Comparison of ENCODE assay signal across 7 mouse cellular contexts in the genomic region with DNA sequence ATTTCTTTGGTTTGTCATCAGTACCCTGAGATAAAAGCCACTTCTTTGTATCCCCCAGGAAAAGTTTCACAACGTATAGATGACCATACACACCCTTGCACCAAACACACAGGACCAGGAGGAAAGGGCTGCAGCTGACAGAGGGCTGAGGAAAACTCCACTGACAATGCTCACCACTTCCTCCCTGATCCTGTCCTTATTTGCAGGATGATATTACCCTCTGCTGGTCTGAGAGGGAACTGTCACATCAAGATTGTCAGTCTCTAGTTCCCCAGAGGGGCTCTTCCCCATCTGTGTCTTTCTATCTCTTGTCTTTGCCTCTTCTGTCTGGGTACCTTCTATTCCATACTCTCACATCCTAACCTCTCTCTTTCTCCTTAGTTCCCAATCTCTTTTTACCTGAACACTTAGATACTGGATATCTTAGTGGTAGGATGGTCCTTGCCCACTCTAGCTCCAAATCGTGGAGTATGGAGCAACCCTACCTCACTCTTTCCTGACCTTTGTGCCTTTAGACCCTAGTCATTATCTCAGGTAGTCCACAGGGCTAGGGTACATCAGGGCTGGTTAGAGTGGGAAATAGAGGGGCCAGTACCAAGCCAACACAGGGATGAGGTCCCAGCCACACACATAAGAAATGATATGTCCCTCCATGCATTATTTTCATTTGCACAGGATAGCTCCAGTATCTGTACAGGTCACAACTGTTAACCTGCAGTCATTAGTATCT. TPM values are rescaled to one million over a fixed set of nuclear protein-coding genes. Genes with fewer than 3 reads are reported as not detected.
A peak's percentile ranks its signal among the peaks of the same experiment; 100 is the strongest.
DNase-seq lines count a peak whose midpoint lies in the region; ATAC-seq and TF ChIP-seq lines count a peak whose summit lies in the region.

No protein-coding gene starts in this region.

- 57% methylated on average over 2 of the region's 2 CpGs for WGBS in spleen, adult 2 months
- WGBS in embryonic facial prominence, embryonic 10.5 days = 63% methylated on average over 2 of the region's 2 CpGs
- 69% methylated on average over 2 of the region's 2 CpGs for WGBS in hindbrain, postnatal 0 days
- 57% methylated on average over 2 of the region's 2 CpGs for WGBS in lung, embryonic 14.5 days

- H3K9ac ChIP-seq in hindbrain, postnatal 0 days (replicated peaks; ENCODE audit: low read length) = no peak overlapping the region
- no peak overlapping the region for H3K9ac ChIP-seq in lung, embryonic 14.5 days

- no peaks in the 10 kb centered on the region for H3K4me1 ChIP-seq in spleen, adult 2 months (ENCODE audit: control insufficient read depth, insufficient read depth, insufficient read length)
- H3K4me1 ChIP-seq in embryonic facial prominence, embryonic 10.5 days = no peaks in the 10 kb centered on the region
- no peaks in the 10 kb centered on the region for H3K4me1 ChIP-seq in hindbrain, postnatal 0 days (ENCODE audit: insufficient read depth, low read length)
- H3K4me1 ChIP-seq in lung, embryonic 14.5 days (ENCODE audit: insufficient read depth) = no peaks in the 10 kb centered on the region

- H3K9me3 ChIP-seq in embryonic facial prominence, embryonic 10.5 days = no peaks in the 10 kb centered on the region
- H3K9me3 ChIP-seq in hindbrain, postnatal 0 days (ENCODE audit: low read length) = no peaks in the 10 kb centered on the region
- H3K9me3 ChIP-seq in lung, embryonic 14.5 days (ENCODE audit: low read depth, low read length) = no peaks in the 10 kb centered on the region

- ATAC-seq in activated CD4-positive, CD25-positive, alpha-beta regulatory T cell, adult 4 months = peak; percentile 88
- peak; percentile 92 for ATAC-seq in hindbrain, postnatal 0 days
- peak; percentile 78 for ATAC-seq in lung, embryonic 14.5 days (ENCODE audit: insufficient read depth)

- no peak for TF ChIP-seq POLR2A in spleen, adult 2 months (IDR thresholded peaks at IDR 0.05; ENCODE audit: low read depth, low read length)

- H3K27me3 ChIP-seq in spleen, adult 2 months (ENCODE audit: control insufficient read depth, insufficient read depth, low read length) = no peaks in the 10 kb centered on the region
- H3K27me3 ChIP-seq in embryonic facial prominence, embryonic 10.5 days (replicated peaks; ENCODE audit: low read depth, poor library complexity, severe bottlenecking) = no peaks in the 10 kb centered on the region
- no peaks in the 10 kb centered on the region for H3K27me3 ChIP-seq in hindbrain, postnatal 0 days (ENCODE audit: insufficient read depth, low read length)
- H3K27me3 ChIP-seq in lung, embryonic 14.5 days (ENCODE audit: insufficient read depth, low read length) = no peaks in the 10 kb centered on the region

- H3K36me3 ChIP-seq in spleen, adult 2 months (ENCODE audit: control insufficient read depth, insufficient read depth, low read length) = no peaks in the 10 kb centered on the region
- peaks cover 38% of the 10 kb centered on the region for H3K36me3 ChIP-seq in embryonic facial prominence, embryonic 10.5 days (replicated peaks)
- no peaks in the 10 kb centered on the region for H3K36me3 ChIP-seq in hindbrain, postnatal 0 days (ENCODE audit: insufficient read depth, low read length)
- H3K36me3 ChIP-seq in lung, embryonic 14.5 days (ENCODE audit: insufficient read depth) = peaks cover 22% of the 10 kb centered on the region

- DNase-seq in spleen, adult 2 months (ENCODE audit: low read depth in 1 of 2, low spot score in 2 of 2) = peak; percentile 7 to 13
- no peak for DNase-seq in spleen, postnatal 14 days (ENCODE audit: low spot score in 2 of 2)
- peak; percentile 25 for DNase-seq in embryonic facial prominence, embryonic 10.5 days (ENCODE audit: low spot score)
- DNase-seq in hindbrain, postnatal 0 days (ENCODE audit: low spot score) = peak; percentile 84
- peak; percentile 79 for DNase-seq in lung, embryonic 14.5 days
- DNase-seq in right cerebral cortex, adult 2 months (ENCODE audit: low spot score in 2 of 2) = peak; percentile 34 to 61

- H3K27ac ChIP-seq in spleen, adult 2 months (ENCODE audit: insufficient read depth, low read length) = no peak overlapping the region
- H3K27ac ChIP-seq in embryonic facial prominence, embryonic 10.5 days (replicated peaks) = no peak overlapping the region
- H3K27ac ChIP-seq in hindbrain, postnatal 0 days = no peak overlapping the region
- no peak overlapping the region for H3K27ac ChIP-seq in lung, embryonic 14.5 days (ENCODE audit: low read depth)

- TF ChIP-seq CTCF in spleen, adult 2 months (IDR thresholded peaks at IDR 0.05; ENCODE audit: extremely low read depth, insufficient read depth, insufficient read length, insufficient replicate concordance) = peak; percentile 51; the same call in 1 of the 2 replicates
- peak; percentile 95 for TF ChIP-seq CTCF in hindbrain, postnatal 0 days (IDR thresholded peaks at IDR 0.05; ENCODE audit: low read depth)
- TF ChIP-seq CTCF in lung, embryonic 14.5 days (IDR thresholded peaks at IDR 0.05; ENCODE audit: low read depth) = peak; percentile 85

- no peak overlapping the region for H3K4me2 ChIP-seq in hindbrain, postnatal 0 days (ENCODE audit: low read depth, low read length)
- H3K4me2 ChIP-seq in lung, embryonic 14.5 days = no peak overlapping the region

- no peak overlapping the region for H3K4me3 ChIP-seq in spleen, adult 2 months (ENCODE audit: extremely low read depth, insufficient read depth, insufficient read length)
- H3K4me3 ChIP-seq in embryonic facial prominence, embryonic 10.5 days = no peak overlapping the region
- H3K4me3 ChIP-seq in hindbrain, postnatal 0 days (ENCODE audit: low read length) = no peak overlapping the region
- no peak overlapping the region for H3K4me3 ChIP-seq in lung, embryonic 14.5 days (ENCODE audit: low read depth, low read length)

RNA-seq across cellular contexts. Expression of gene Trip13, which starts 29.7 kb away (rescaled TPM):
- polyA plus RNA-seq in spleen, adult 2 months (2012; rRNA removed) = 0.49 and 0.62 TPM in 2 replicates
- 1 to 10 TPM; 6.4 to 7.6 TPM for polyA plus RNA-seq in activated CD4-positive, CD25-positive, alpha-beta regulatory T cell, adult 4 months (2017; shearing (Covaris generic))
- 72.2 and 73.7 TPM in 2 replicates for polyA plus RNA-seq in embryonic facial prominence, embryonic 10.5 days (2016; fragmentation: Nextera tagmentation; extraction: Ambion mirVana)
- total RNA-seq in hindbrain, postnatal 0 days (2014; rRNA removed) = 1.9 and 2.6 TPM in 2 replicates
- polyA plus RNA-seq in hindbrain, postnatal 0 days (2015; fragmentation: Nextera tagmentation; extraction: Ambion mirVana) = 10.5 and 11.8 TPM in 2 replicates
- polyA plus RNA-seq in lung, embryonic 14.5 days (2014; fragmentation: Nextera tagmentation; extraction: Ambion mirVana) = 53.1 and 61.2 TPM in 2 replicates

RNA-seq across cellular contexts. Expression of gene Brd9, which starts 29.8 kb away (rescaled TPM):
- polyA plus RNA-seq in spleen, adult 2 months (2012; rRNA removed) = 26.6 and 27.8 TPM in 2 replicates
- 10 to 100 TPM; 50.4 to 63.1 TPM for polyA plus RNA-seq in activated CD4-positive, CD25-positive, alpha-beta regulatory T cell, adult 4 months (2017; shearing (Covaris generic))
- 50.6 and 57.3 TPM in 2 replicates for polyA plus RNA-seq in embryonic facial prominence, embryonic 10.5 days (2016; fragmentation: Nextera tagmentation; extraction: Ambion mirVana)
- 68.2 and 71.7 TPM in 2 replicates for total RNA-seq in hindbrain, postnatal 0 days (2014; rRNA removed)
- polyA plus RNA-seq in hindbrain, postnatal 0 days (2015; fragmentation: Nextera tagmentation; extraction: Ambion mirVana) = 72.4 and 73.2 TPM in 2 replicates
- 47.9 and 53.2 TPM in 2 replicates for polyA plus RNA-seq in lung, embryonic 14.5 days (2014; fragmentation: Nextera tagmentation; extraction: Ambion mirVana)

RNA-seq across cellular contexts. Expression of gene Zdhhc11, which starts 55.8 kb away (rescaled TPM):
- polyA plus RNA-seq in spleen, adult 2 months (2012; rRNA removed) = not detected in 2 replicates
- not detected for polyA plus RNA-seq in activated CD4-positive, CD25-positive, alpha-beta regulatory T cell, adult 4 months (2017; shearing (Covaris generic))
- not detected in 2 replicates for polyA plus RNA-seq in embryonic facial prominence, embryonic 10.5 days (2016; fragmentation: Nextera tagmentation; extraction: Ambion mirVana)
- total RNA-seq in hindbrain, postnatal 0 days (2014; rRNA removed) = not detected in 2 replicates
- polyA plus RNA-seq in hindbrain, postnatal 0 days (2015; fragmentation: Nextera tagmentation; extraction: Ambion mirVana) = not detected in 2 replicates
- polyA plus RNA-seq in lung, embryonic 14.5 days (2014; fragmentation: Nextera tagmentation; extraction: Ambion mirVana) = not detected in 2 replicates

Comparison
In these comparisons a context has a peak if more than half of its experiments do, and no peak if none do; other contexts are left out.
1. DNase-seq: peak in spleen, adult 2 months (2 of 2), embryonic facial prominence, embryonic 10.5 days (single experiment), hindbrain, postnatal 0 days (single experiment), lung, embryonic 14.5 days (single experiment) and right cerebral cortex, adult 2 months (2 of 2); none in spleen, postnatal 14 days (0 of 2).
2. Peak in every context shown above with its lines, with median percentiles within 50 percentile points of each other: CTCF ChIP-seq and ATAC-seq.